Comparison of ENCODE assay signal across 22 mouse cellular contexts in the genomic region with DNA sequence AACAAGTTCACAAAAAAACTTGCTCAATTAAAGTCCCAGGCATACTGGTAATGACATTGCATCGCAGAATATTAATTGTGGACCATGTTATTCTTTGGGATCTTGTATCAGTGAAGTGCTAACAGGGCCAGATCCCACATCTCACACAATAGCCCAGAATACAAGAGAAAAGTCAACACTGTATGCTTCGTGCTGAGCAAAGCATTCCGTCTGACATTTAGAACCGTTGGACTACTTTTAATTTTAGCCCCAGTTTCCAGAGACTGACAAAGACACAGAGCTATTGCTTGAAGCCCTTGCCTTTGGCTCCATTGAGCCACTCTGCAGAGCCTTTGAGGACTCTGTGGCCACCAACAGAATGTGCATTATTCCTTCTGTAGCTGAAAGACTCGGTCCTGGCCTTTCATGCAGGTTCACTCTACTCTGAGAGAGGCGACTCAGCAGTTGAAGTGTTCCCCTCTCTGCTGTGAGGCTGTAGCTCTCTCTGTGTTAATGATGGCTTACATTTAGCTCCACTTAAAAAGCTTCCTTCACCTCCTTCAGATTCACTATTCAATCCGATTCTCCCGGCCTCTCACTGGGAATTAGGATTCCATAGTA.
DNase-seq lines count a peak whose midpoint lies in the region; ATAC-seq and TF ChIP-seq lines count a peak whose summit lies in the region.
"Had no signal": no experiment of that assay in that cellular context is flagged by ENCODE, and none has a peak within 500 bp of the region (broad histone marks: within the 10 kb centered on the region; RNA-seq: fewer than 3 reads in every experiment).

No protein-coding gene starts in this region.

- H3K4me3 ChIP-seq in layer of hippocampus, adult 2 months: no peak overlapping the region
- no peak overlapping the region for H3K4me3 ChIP-seq in neural tube, embryonic 13.5 days
- no peak overlapping the region for H3K4me3 ChIP-seq in forebrain, embryonic 16.5 days (replicated peaks; ENCODE audit: low read length)
- H3K4me3 ChIP-seq: embryonic facial prominence, embryonic 13.5 days; erythroblast, embryonic 14.5 days; limb, embryonic 12.5 days had no signal

- no peak for DNase-seq in layer of hippocampus, adult 2 months (ENCODE audit: low spot score in 2 of 2)
- no peak for DNase-seq in layer of hippocampus, adult 8-10 months (ENCODE audit: low spot score in 2 of 2)
- no peak for DNase-seq in neural tube, embryonic 10.5 days (ENCODE audit: extremely low spot score, low spot score)
- DNase-seq in heart, adult 9 months (ENCODE audit: low spot score in 2 of 2): no peak
- DNase-seq in thymus, postnatal 4 days: no peak
- DNase-seq: adrenal gland, adult 2 months; cerebellum, adult 2 months; cerebellum, postnatal 25 days; embryo, embryonic 11 days; gastrocnemius, postnatal 10 days; kidney, adult 2 months; lung, adult 18-20 months; lung, postnatal 10 days had no signal

- H3K36me3 ChIP-seq in neural tube, embryonic 13.5 days: no peaks in the 10 kb centered on the region
- no peaks in the 10 kb centered on the region for H3K36me3 ChIP-seq in forebrain, embryonic 16.5 days (ENCODE audit: control insufficient read depth, insufficient read depth)
- H3K36me3 ChIP-seq: embryonic facial prominence, embryonic 13.5 days; limb, embryonic 12.5 days had no signal

- peaks cover 5% of the 10 kb centered on the region; the same call in 1 of the 2 replicates for H3K4me1 ChIP-seq in neural tube, embryonic 13.5 days (replicated peaks)
- H3K4me1 ChIP-seq in forebrain, embryonic 16.5 days (replicated peaks; ENCODE audit: control insufficient read depth, insufficient read depth, low read length): no peaks in the 10 kb centered on the region; the same call in 1 of the 2 replicates
- H3K4me1 ChIP-seq: embryonic facial prominence, embryonic 13.5 days; limb, embryonic 12.5 days had no signal

- H3K4me2 ChIP-seq in neural tube, embryonic 13.5 days: no peak overlapping the region
- no peak overlapping the region for H3K4me2 ChIP-seq in forebrain, embryonic 16.5 days (ENCODE audit: low read length)
- H3K4me2 ChIP-seq: embryonic facial prominence, embryonic 13.5 days; heart, embryonic 11.5 days; limb, embryonic 12.5 days; liver, embryonic 11.5 days had no signal

- ATAC-seq in neural tube, embryonic 13.5 days (ENCODE audit: low read depth): no peak
- ATAC-seq in forebrain, embryonic 16.5 days: peak; percentile 66; the same call in 1 of the 2 replicates
- ATAC-seq: inflammation-experienced regulatory T-cells, adult 6 months had no signal

- H3K27me3 ChIP-seq in neural tube, embryonic 13.5 days: no peaks in the 10 kb centered on the region
- H3K27me3 ChIP-seq in forebrain, embryonic 16.5 days (replicated peaks; ENCODE audit: control insufficient read depth, insufficient read depth, low read length): no peaks in the 10 kb centered on the region
- H3K27me3 ChIP-seq: embryonic facial prominence, embryonic 13.5 days; limb, embryonic 12.5 days had no signal

- H3K9ac ChIP-seq in neural tube, embryonic 13.5 days: 0 out of 2 replicates have a peak overlapping the region, but pooled peaks have one; percentile 8
- no peak overlapping the region for H3K9ac ChIP-seq in forebrain, embryonic 16.5 days (replicated peaks; ENCODE audit: low read depth, low read length)
- H3K9ac ChIP-seq: embryonic facial prominence, embryonic 13.5 days; limb, embryonic 12.5 days had no signal

- TF ChIP-seq CTCF in layer of hippocampus, adult 2 months (conservative IDR thresholded peaks at IDR 0.05): no peak

- 0 out of 2 replicates have a peak, but pooled peaks cover 4% of the 10 kb centered on the region for H3K9me3 ChIP-seq in neural tube, embryonic 13.5 days
- no peaks in the 10 kb centered on the region for H3K9me3 ChIP-seq in forebrain, embryonic 16.5 days (ENCODE audit: control insufficient read depth, low read length)

- WGBS in neural tube, embryonic 13.5 days: 58% methylated on average over 8 of the region's 8 CpGs
- WGBS in forebrain, embryonic 16.5 days: 42% methylated on average over 8 of the region's 8 CpGs

- H3K27ac ChIP-seq in layer of hippocampus, adult 2 months: peak overlapping the region; percentile 41
- H3K27ac ChIP-seq in neural tube, embryonic 13.5 days (replicated peaks): peak overlapping the region; percentile 43; the same call in 1 of the 2 replicates
- no peak overlapping the region for H3K27ac ChIP-seq in forebrain, embryonic 16.5 days (ENCODE audit: low read length)
- H3K27ac ChIP-seq: embryonic facial prominence, embryonic 13.5 days; kidney, postnatal 0 days; limb, embryonic 12.5 days had no signal
